Mouse (Mus musculus) MEL (cell line): ENCODE data around the gene Inpp5d. TPM values are rescaled to one million over a fixed set of nuclear protein-coding genes. Genes with fewer than 3 reads are reported as not detected.

Experiments
- DNase-seq: peaks from one replicate; pipeline ENCODE4 v3.0.0; 2011; ENCODE audit warnings: low read depth, low spot score
- H3K27ac ChIP-seq: 2 replicates; pipeline ENCODE4 v1.5.1; 2012; ENCODE audit warnings: low read depth, mild to moderate bottlenecking, control low read depth, low read length, moderate library complexity; ENCODE audit not compliant: control insufficient read depth
- H3K27me3 ChIP-seq, 2 experiments: fragments of 150-350 bp in 1 of 2; sonication (generic) in 1 of 2; 2 replicates each; pipeline ENCODE4 v1.6.1; 2012; ENCODE audit warnings: low read length in 2 of 2, mild to moderate bottlenecking in 2 of 2, improper control_type of control experiment in 1 of 2, moderate library complexity in 1 of 2; ENCODE audit not compliant: insufficient read depth in 2 of 2, control insufficient read depth in 1 of 2
- H3K36me3 ChIP-seq, 2 experiments: 2 replicates each; pipeline ENCODE4 v1.6.1; 2012 to 2014; ENCODE audit warnings: low read length in 2 of 2, improper control_type of control experiment in 1 of 2, inconsistent platforms in 1 of 2, mild to moderate bottlenecking in 1 of 2; ENCODE audit not compliant: insufficient read depth in 2 of 2, control insufficient read depth in 1 of 2
- H3K4me1 ChIP-seq, 2 experiments: fragments of 150-350 bp in 1 of 2; sonication (generic) in 1 of 2; 2 replicates each; pipeline ENCODE4 v1.6.1; 2012; ENCODE audit warnings: low read length in 2 of 2, improper control_type of control experiment in 1 of 2, mild to moderate bottlenecking in 1 of 2; ENCODE audit not compliant: insufficient read depth in 2 of 2, control insufficient read depth in 1 of 2
- H3K4me3 ChIP-seq, 2 experiments: fragments of 150-350 bp in 1 of 2; sonication (generic) in 1 of 2; 2 replicates each; pipeline ENCODE4 v1.5.1; 2012; ENCODE audit warnings: low read depth in 2 of 2, low read length in 2 of 2, mild to moderate bottlenecking in 2 of 2, moderate library complexity in 2 of 2, control low read depth in 1 of 2, improper control_type of control experiment in 1 of 2; ENCODE audit not compliant: control insufficient read depth in 1 of 2, insufficient read depth in 1 of 2
- H3K79me2 ChIP-seq: 2 replicates; pipeline ENCODE4 v1.6.1; 2012; ENCODE audit warnings: mild to moderate bottlenecking, low read length, moderate library complexity; ENCODE audit not compliant: control insufficient read depth, poor library complexity, insufficient read depth
- H3K9ac ChIP-seq: 2 replicates; pipeline ENCODE4 v1.6.1; 2012; ENCODE audit warnings: low read depth, mild to moderate bottlenecking, control low read depth, low read length, moderate library complexity; ENCODE audit not compliant: control insufficient read depth, poor library complexity, severe bottlenecking
- H3K9me3 ChIP-seq: fragments of 150-350 bp; sonication (generic); replicated peaks from 2 replicates; pipeline ENCODE4 v1.6.1; 2012; ENCODE audit warnings: mild to moderate bottlenecking, low read length, improper control_type of control experiment, moderate library complexity; ENCODE audit not compliant: insufficient read depth
- BHLHE40 ChIP-seq: IDR thresholded peaks from 2 replicates; pipeline ENCODE4 v1.6.1; 2012; ENCODE audit warnings: low read depth, mild to moderate bottlenecking, inconsistent platforms, low read length, improper control_type of control experiment, borderline replicate concordance
- CHD1 ChIP-seq: IDR thresholded peaks from 2 replicates; pipeline ENCODE4 v1.6.1; 2012; ENCODE audit warnings: low read depth, mild to moderate bottlenecking, inconsistent platforms, low read length, improper control_type of control experiment
- CHD2 ChIP-seq: IDR thresholded peaks from 2 replicates; pipeline ENCODE4 v1.6.1; 2011; ENCODE audit warnings: low read length, improper control_type of control experiment
- CTCF ChIP-seq, 3 experiments: IDR thresholded peaks in 2 of 3; conservative IDR thresholded peaks in 1 of 3; 2 replicates each; pipeline ENCODE4 v1.5.1; 2011 to 2012; ENCODE audit warnings: low read length in 3 of 3, low read depth in 2 of 3, mild to moderate bottlenecking in 2 of 3, improper control_type of control experiment in 1 of 3, inconsistent platforms in 1 of 3, mixed read lengths in 1 of 3, moderate library complexity in 1 of 3; ENCODE audit not compliant: control insufficient read depth in 1 of 3, insufficient read depth in 1 of 3, poor library complexity in 1 of 3, severe bottlenecking in 1 of 3
- E2F4 ChIP-seq: IDR thresholded peaks from 2 replicates; pipeline ENCODE4 v1.6.1; 2011; ENCODE audit warnings: low read depth, low read length, improper control_type of control experiment, borderline replicate concordance
- ELF1 ChIP-seq: IDR thresholded peaks from 2 replicates; pipeline ENCODE4 v1.6.1; 2014; ENCODE audit warnings: low read depth, mild to moderate bottlenecking, inconsistent platforms, low read length, improper control_type of control experiment, moderate library complexity
- ETS1 ChIP-seq: IDR thresholded peaks from 2 replicates; pipeline ENCODE4 v1.6.1; 2012; ENCODE audit warnings: low read depth, mild to moderate bottlenecking, inconsistent platforms, low read length, improper control_type of control experiment, moderate library complexity
- GABPA ChIP-seq: IDR thresholded peaks from 2 replicates; pipeline ENCODE4 v1.6.1; 2012; ENCODE audit warnings: low read depth, mild to moderate bottlenecking, inconsistent platforms, low read length, improper control_type of control experiment, moderate library complexity
- HCFC1 ChIP-seq: IDR thresholded peaks from 2 replicates; pipeline ENCODE4 v1.6.1; 2012; ENCODE audit warnings: low read depth, mild to moderate bottlenecking, inconsistent platforms, low read length, improper control_type of control experiment, moderate library complexity
- MAFK ChIP-seq: IDR thresholded peaks from 2 replicates; pipeline ENCODE4 v1.6.1; 2011; ENCODE audit warnings: low read depth, mild to moderate bottlenecking, low read length, improper control_type of control experiment, borderline replicate concordance
- MAX ChIP-seq: IDR thresholded peaks from 2 replicates; pipeline ENCODE4 v1.6.1; 2011; ENCODE audit warnings: low read length, improper control_type of control experiment
- MEF2A ChIP-seq: IDR thresholded peaks from 2 replicates; pipeline ENCODE4 v1.6.1; 2014; ENCODE audit warnings: low read depth, mild to moderate bottlenecking, inconsistent platforms, low read length, improper control_type of control experiment; ENCODE audit not compliant: poor library complexity, insufficient replicate concordance, severe bottlenecking; ENCODE audit errors: extremely low read depth
- MXI1 ChIP-seq: IDR thresholded peaks from 2 replicates; pipeline ENCODE4 v1.6.1; 2011; ENCODE audit warnings: mild to moderate bottlenecking, low read depth, low read length, improper control_type of control experiment
- MYC ChIP-seq: IDR thresholded peaks from 2 replicates; pipeline ENCODE4 v1.6.1; 2011; ENCODE audit warnings: low read depth, mild to moderate bottlenecking, low read length, improper control_type of control experiment, moderate library complexity
- POLR2AphosphoS2 ChIP-seq: IDR thresholded peaks from 2 replicates; pipeline ENCODE4 v1.6.1; 2011; ENCODE audit warnings: low read length, improper control_type of control experiment
- POLR2AphosphoS5 ChIP-seq: IDR thresholded peaks from 2 replicates; pipeline ENCODE4 v1.6.1; 2012; ENCODE audit warnings: low read depth, borderline replicate concordance, mild to moderate bottlenecking, inconsistent platforms, low read length, moderate library complexity, mixed read lengths
- RAD21 ChIP-seq: IDR thresholded peaks from 2 replicates; pipeline ENCODE4 v1.6.1; 2011; ENCODE audit warnings: mild to moderate bottlenecking, low read depth, low read length, improper control_type of control experiment
- SIN3A ChIP-seq: IDR thresholded peaks from 2 replicates; pipeline ENCODE4 v1.6.1; 2012; ENCODE audit warnings: low read length, improper control_type of control experiment, inconsistent platforms
- SMC3 ChIP-seq: IDR thresholded peaks from 2 replicates; pipeline ENCODE4 v1.6.1; 2011; ENCODE audit warnings: low read depth, low read length, improper control_type of control experiment
- UBTF ChIP-seq: IDR thresholded peaks from 2 replicates; pipeline ENCODE4 v1.6.1; 2012; ENCODE audit warnings: low read depth, mild to moderate bottlenecking, inconsistent platforms, low read length, improper control_type of control experiment, moderate library complexity, borderline replicate concordance; ENCODE audit not compliant: insufficient read depth
- USF1 ChIP-seq: IDR thresholded peaks from 2 replicates; pipeline ENCODE4 v1.6.1; 2014; ENCODE audit warnings: low read depth, mild to moderate bottlenecking, inconsistent platforms, low read length, improper control_type of control experiment, moderate library complexity
- USF2 ChIP-seq, 2 experiments: IDR thresholded peaks; 2 replicates each; pipeline ENCODE4 v1.6.1; 2011 to 2012; ENCODE audit warnings: improper control_type of control experiment in 2 of 2, low read length in 2 of 2, borderline replicate concordance in 1 of 2, inconsistent platforms in 1 of 2, low read depth in 1 of 2, mild to moderate bottlenecking in 1 of 2; ENCODE audit not compliant: insufficient read depth in 1 of 2
- ZC3H11A ChIP-seq: IDR thresholded peaks from 2 replicates; pipeline ENCODE4 v1.6.1; 2012; ENCODE audit warnings: low read depth, mild to moderate bottlenecking, inconsistent platforms, low read length, improper control_type of control experiment
- ZKSCAN1 ChIP-seq: IDR thresholded peaks from 2 replicates; pipeline ENCODE4 v1.6.1; 2012; ENCODE audit warnings: low read depth, mild to moderate bottlenecking, inconsistent platforms, low read length, improper control_type of control experiment, moderate library complexity
- ZMIZ1 ChIP-seq: IDR thresholded peaks from 2 replicates; pipeline ENCODE4 v1.6.1; 2012; ENCODE audit warnings: low read depth, mild to moderate bottlenecking, inconsistent platforms, low read length, improper control_type of control experiment, moderate library complexity
- polyA plus RNA-seq, 2 experiments: library from polyadenylated mRNA; stranded (reverse) in 1 of 2; unstranded in 1 of 2; fragments of >175 nt in 1 of 2; fragments of >200 nt in 1 of 2; gene quantifications; 2 replicates each; pipeline versions ENCODE4 v1.2.1 to v1.2.4; 2012; ENCODE audit warnings: low replicate concordance in 2 of 2, low read depth in 1 of 2; ENCODE audit not compliant: insufficient read length in 2 of 2, insufficient read depth in 1 of 2, missing spikeins in 1 of 2
- total RNA-seq: library from RNA; depleted of rRNA; stranded (reverse); fragments of 300-350 nt; gene quantifications from 2 replicates; pipeline ENCODE4 v1.2.3, GENCODE M21; 2012

The Inpp5d gene
- total and polyA plus RNA-seq, 3 experiments = 69.4 to 71.3 TPM; not detected in 1

DNA sequence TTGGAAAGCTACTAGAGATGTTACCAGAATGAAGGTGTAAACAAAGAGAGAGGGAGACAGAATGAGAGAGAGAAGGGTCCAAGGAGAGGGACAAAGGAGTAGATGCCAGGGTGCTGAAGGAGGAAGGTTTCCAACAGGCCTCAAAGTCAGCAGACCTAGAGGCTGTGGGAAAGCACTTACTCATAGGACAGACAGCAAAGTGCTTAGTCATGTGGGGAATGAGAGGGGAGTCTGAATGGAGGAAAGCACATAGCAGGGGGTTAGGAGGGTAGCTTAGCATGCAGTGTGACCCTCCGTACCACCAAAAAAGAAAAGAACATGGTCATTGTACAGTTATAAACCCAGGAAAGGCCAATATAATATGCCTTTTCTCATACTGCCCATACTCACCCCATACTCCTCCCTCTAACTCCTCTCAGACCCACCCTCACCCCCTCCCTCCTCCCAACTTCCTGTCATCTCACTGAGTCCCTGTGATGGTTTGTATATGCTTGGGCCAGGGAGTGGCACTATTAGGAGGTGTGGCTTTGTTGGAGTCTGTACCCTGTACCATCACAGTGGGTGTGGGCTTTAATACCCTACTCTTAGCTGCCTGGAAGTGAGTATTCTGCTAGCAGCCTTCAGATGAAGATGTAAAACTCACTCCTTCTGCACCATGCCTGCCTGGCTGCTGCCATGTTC is 69.7 kb downstream of the Inpp5d start:
- Histone ChIP-seq H3K4me3 (no peak overlapping the region), H3K27me3 (no peaks in the 10 kb centered on the region), H3K9ac (no peak overlapping the region), H3K4me1 (no peaks in the 10 kb centered on the region), H3K9me3 (no peaks in the 10 kb centered on the region), H3K36me3 (peaks cover 0 to 10% of the 10 kb centered on the region in 2 experiments; a peak in 2 of 4 replicates), H3K27ac (no peak overlapping the region), H3K79me2 (no peaks in the 10 kb centered on the region)
- TF ChIP-seq POLR2AphosphoS5 (no peak), HCFC1 (no peak), USF1 (no peak), POLR2AphosphoS2 (no peak), MEF2A (no peak), SMC3 (no peak), MYC (no peak), UBTF (no peak), GABPA (no peak), MAFK (no peak), ELF1 (no peak), E2F4 (no peak), MXI1 (no peak), ZKSCAN1 (no peak), RAD21 (no peak)
- peak; percentile 22 for DNase-seq

DNA sequence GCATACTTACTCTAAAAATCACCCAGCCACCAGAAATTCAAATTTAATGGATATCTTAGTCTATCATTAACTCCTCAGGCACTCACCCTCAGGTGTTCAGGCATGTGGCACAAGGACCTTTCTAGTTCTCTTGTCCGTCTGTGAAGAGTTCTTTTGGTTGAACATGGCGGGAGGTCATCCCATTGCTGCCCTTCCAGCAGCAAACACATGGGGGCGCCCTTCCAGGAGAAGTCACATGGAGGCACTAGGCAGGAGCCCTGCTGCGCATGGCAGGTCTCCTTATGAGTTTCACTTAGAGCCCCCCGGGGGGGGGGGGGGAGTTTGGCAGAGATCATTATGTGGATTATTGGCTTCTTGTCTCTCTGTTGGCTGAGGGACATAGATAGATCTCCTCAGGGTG is 76.2 kb downstream of the Inpp5d start:
- Histone ChIP-seq H3K4me3 (no peak overlapping the region), H3K27ac (no peak overlapping the region), H3K36me3 (peaks cover 0 to 19% of the 10 kb centered on the region in 2 experiments; a peak in 2 of 4 replicates), H3K79me2 (no peaks in the 10 kb centered on the region), H3K27me3 (no peaks in the 10 kb centered on the region), H3K4me1 (no peaks in the 10 kb centered on the region), H3K9me3 (no peaks in the 10 kb centered on the region), H3K9ac (no peak overlapping the region)
- TF ChIP-seq ZC3H11A (no peak), RAD21 (peak; percentile 21), MAX (no peak; the same call in 1 of the 2 replicates), ZMIZ1 (no peak), ELF1 (no peak), ZKSCAN1 (no peak), ETS1 (no peak), CHD2 (no peak), CTCF (IDR thresholded peaks at IDR 0.05 in 2 of 3, conservative IDR thresholded peaks at IDR 0.05 in 1 of 3; ENCODE audit: control insufficient read depth in 1 of 3, insufficient read depth in 1 of 3, low read depth in 2 of 3, low read length in 3 of 3, poor library complexity in 1 of 3, severe bottlenecking in 1 of 3) (peak; percentile 54 to 69 (median 60)), CHD1 (no peak), SMC3 (peak; percentile 57), USF2 (IDR thresholded peaks at IDR 0.05; ENCODE audit: borderline replicate concordance in 1 of 2, insufficient read depth in 1 of 2, low read depth in 1 of 2, low read length in 2 of 2) (no peak), UBTF (no peak), BHLHE40 (no peak), USF1 (peak; percentile 55), GABPA (no peak), SIN3A (no peak)
- DNase-seq = peak; percentile 43
